Mouse (Mus musculus): ENCODE measurements around the gene Smad6.

GRCm38 (mm10) chr9:64053786-64054185 lies 31.9 kb upstream of the Smad6 start:
- TF ChIP-seq POLR2A (IDR thresholded peaks at IDR 0.05; ENCODE audit: borderline replicate concordance, control insufficient read depth, low read depth, low read length) (no peak), CTCF (IDR thresholded peaks at IDR 0.05; ENCODE audit: control insufficient read depth, insufficient read depth, low read length) (no peak)
